Mouse (Mus musculus) G1E (cell line): ENCODE data around the gene Mecom.
"Not testable (repeated sequence)": the region's sequence is repeated elsewhere in the genome, so short reads cannot be mapped to it uniquely, and the experiment has no call there.

Source experiments
- CTCF ChIP-seq: IDR thresholded peaks from 2 replicates; pipeline ENCODE4 v1.5.1; 2012; ENCODE audit warnings: low read depth, low read length, inconsistent platforms, mixed read lengths
- GATA1 ChIP-seq: IDR thresholded peaks from 2 replicates; pipeline ENCODE4 v1.6.1; 2012; ENCODE audit warnings: borderline replicate concordance, low read length, inconsistent platforms, mixed read lengths
- POLR2AphosphoS5 ChIP-seq: IDR thresholded peaks from 2 replicates; pipeline ENCODE4 v1.6.1; 2012; ENCODE audit warnings: low read depth, low read length, inconsistent platforms; ENCODE audit not compliant: insufficient replicate concordance
- TAL1 ChIP-seq: conservative IDR thresholded peaks from 2 replicates; pipeline ENCODE4 v1.6.1; 2012; ENCODE audit warnings: low read depth, low read length, inconsistent platforms, mixed read lengths

DNA sequence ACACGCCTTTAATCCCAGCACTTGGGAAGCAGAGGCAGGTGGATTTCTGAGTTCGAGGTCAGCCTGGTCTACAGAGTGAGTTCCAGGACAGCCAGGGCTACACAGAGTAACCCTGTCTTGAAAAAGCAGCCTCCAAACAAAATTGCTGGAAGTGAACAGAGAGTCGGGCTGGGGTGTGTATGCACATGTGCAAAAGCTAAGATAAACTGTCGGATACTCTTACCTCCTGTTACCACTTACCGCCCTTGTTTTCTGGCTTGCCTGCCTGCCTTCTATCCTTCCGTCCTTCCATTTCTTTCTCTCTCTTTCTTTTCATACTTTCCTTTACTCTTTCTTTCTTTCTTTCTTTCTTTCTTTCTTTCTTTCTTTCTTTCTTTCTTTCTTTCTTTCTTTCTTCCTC, 322.6 kb downstream of the Mecom start:
- TF ChIP-seq CTCF, GATA1, TAL1, POLR2AphosphoS5: not testable (repeated sequence)
